Mouse (Mus musculus): Measurements from ENCODE around the gene Olfr1344. TPM values are rescaled to one million over a fixed set of nuclear protein-coding genes. Genes with fewer than 3 reads are reported as not detected.

The Olfr1344 gene
- total RNA-seq (2023), result not detected in 4 replicates

GRCm38 (mm10) chr7:6438388-6438787, at the start of gene Olfr1344:
Gene Olfr1344 (plus strand): TSS chr7:6438688.

GRCm38 (mm10) chr7:6397996-6398975, 40.2 kb upstream of the Olfr1344 start, which contains the start of gene Smim17:
Gene Smim17 (plus strand): TSS chr7:6398715.

DNA sequence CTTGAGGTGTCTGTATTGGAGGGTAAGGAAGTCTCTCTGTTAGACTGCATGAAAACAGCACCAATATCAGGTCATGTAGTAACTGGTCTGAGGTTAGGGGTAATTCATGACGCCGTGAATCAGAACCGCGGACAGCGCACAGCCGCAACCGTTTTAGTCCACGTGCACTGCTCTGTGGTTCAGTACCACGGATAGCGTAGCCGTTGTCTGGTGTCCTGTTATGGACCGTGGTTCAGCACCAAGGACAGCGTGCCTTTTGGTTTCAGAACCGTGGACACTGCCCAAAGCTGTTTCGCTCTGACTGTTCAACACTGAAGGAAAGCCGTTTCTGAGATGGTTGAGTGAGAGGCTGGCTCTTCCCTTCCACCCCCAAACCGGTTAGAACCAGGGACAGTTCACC, 28.4 kb upstream of the Olfr1344 start, which contains the start of gene Gm20715:
Gm20715 (plus strand) TSS at position 235 of the 400 bp plus-strand sequence.

DNA sequence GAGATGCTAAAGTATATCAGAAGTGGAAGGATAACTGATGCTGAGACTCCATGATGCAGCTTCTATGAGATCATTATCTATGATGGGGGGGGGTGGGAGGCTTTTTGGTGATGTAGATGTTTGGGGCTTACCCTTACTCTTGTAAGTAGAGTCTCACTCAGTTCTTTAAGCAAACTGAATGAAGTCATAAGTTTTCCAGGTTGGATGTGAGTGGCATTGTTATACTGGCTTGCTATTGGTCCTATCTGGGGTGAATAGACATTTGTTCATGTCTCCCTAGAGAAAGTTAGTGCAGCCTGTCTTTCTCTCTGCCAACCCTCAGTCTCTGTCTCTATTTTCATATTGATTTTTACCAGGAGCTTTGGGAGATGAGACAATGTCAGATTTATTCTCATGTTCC, 17.4 kb downstream of the Olfr1344 start, which contains the start of gene Olfr1336:
Olfr1336 (plus strand) TSS at position 301 of the 400 bp plus-strand sequence.

GRCm38 (mm10) chr7:6466951-6467350, 28.5 kb downstream of the Olfr1344 start, which contains the start of gene Olfr1346:
Gene Olfr1346 (plus strand): TSS chr7:6467101.

DNA sequence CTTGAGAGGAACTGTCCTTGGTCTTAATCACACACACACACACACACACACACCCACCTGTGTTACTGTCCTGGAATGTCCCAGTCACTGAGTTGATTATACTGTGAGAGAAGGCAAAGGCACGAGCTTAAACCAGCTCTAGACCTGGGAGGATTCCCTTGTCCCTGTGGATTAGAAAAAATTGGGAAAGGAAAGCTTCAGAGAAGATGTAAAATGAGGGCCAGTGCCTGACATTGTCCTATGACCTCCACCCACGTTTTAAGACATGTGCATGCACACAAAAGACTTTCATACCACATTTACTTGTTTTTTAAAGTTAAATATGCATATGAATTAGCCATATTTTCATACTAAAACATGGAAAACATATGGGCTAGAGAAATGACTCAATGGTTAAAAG, 48.4 kb downstream of the Olfr1344 start, which contains the start of gene Olfr5:
Olfr5 (minus strand) TSS at position 101 of the 400 bp plus-strand sequence.

Other genes with a start within 250 kb of the Olfr1344 start
- gene Galp, start 241.6 kb upstream of the Olfr1344 start, total RNA-seq (2023), result not detected in 4 replicates
- gene Zscan5b, start 216.4 kb upstream of the Olfr1344 start, total RNA-seq (2023), result not detected in 4 replicates
- gene Epp13, start 186.0 kb upstream of the Olfr1344 start, total RNA-seq (2023), result not detected in 4 replicates
- gene Zfp667, start 152.1 kb upstream of the Olfr1344 start, total RNA-seq (2023), result 9.2 to 14.2 TPM (median 10.2 TPM) in 4 replicates
- 1.1 to 4.4 TPM (median 1.3 TPM) in 4 replicates for gene Zfp583, start 107.4 kb upstream of the Olfr1344 start, total RNA-seq (2023)
- gene Gm3854, start 94.9 kb upstream of the Olfr1344 start, total RNA-seq (2023), result 0.25 to 0.63 TPM (median 0.53 TPM) in 4 replicates
- 1.3 to 2.5 TPM (median 1.9 TPM) in 4 replicates for gene Zfp78, start 75.4 kb upstream of the Olfr1344 start, total RNA-seq (2023)
- gene Zfp28, start 55.4 kb upstream of the Olfr1344 start, total RNA-seq (2023), result 3.2 to 7.0 TPM (median 5.5 TPM) in 4 replicates
- gene Smim17, start 40.0 kb upstream of the Olfr1344 start, total RNA-seq (2023), result 1.2 TPM in 1 of 4 replicates, not detected in the others
- not detected in 4 replicates for gene Gm20715, start 28.4 kb upstream of the Olfr1344 start, total RNA-seq (2023)
- gene Olfr1336, start 17.5 kb downstream of the Olfr1344 start, total RNA-seq (2023), result not detected in 4 replicates
- gene Olfr1346, start 28.4 kb downstream of the Olfr1344 start, total RNA-seq (2023), result not detected in 4 replicates
- not detected in 4 replicates for gene Olfr5, start 48.3 kb downstream of the Olfr1344 start, total RNA-seq (2023)
- gene Olfr1347, start 61.1 kb downstream of the Olfr1344 start, total RNA-seq (2023), result not detected in 4 replicates
- gene Olfr1348, start 70.1 kb downstream of the Olfr1344 start, total RNA-seq (2023), result not detected in 4 replicates
- gene Olfr1349, start 84.3 kb downstream of the Olfr1344 start, total RNA-seq (2023), result not detected in 4 replicates
- gene Olfr1350, start 126.2 kb downstream of the Olfr1344 start, total RNA-seq (2023), result not detected in 4 replicates

All from B cell, adult 62 days (primary cell).